Mouse (Mus musculus): ENCODE measurements around the gene Sema6c. TPM values are rescaled to one million over a fixed set of nuclear protein-coding genes. Genes with fewer than 3 reads are reported as not detected.
"Not testable (repeated sequence)": the region's sequence is repeated elsewhere in the genome, so short reads cannot be mapped to it uniquely, and the experiment has no call there.

The Sema6c gene
- total RNA-seq (2021) (1 to 10 TPM; 2.6 to 3.8 TPM), polyA plus RNA-seq (2012; rRNA removed) (8.6 and 12.4 TPM in 2 replicates)
- long read RNA-seq, partial matches to known transcripts = 1 of 4 reads
- long read RNA-seq, other reads (novel, unspliced or antisense) = 3 of 4 reads

DNA sequence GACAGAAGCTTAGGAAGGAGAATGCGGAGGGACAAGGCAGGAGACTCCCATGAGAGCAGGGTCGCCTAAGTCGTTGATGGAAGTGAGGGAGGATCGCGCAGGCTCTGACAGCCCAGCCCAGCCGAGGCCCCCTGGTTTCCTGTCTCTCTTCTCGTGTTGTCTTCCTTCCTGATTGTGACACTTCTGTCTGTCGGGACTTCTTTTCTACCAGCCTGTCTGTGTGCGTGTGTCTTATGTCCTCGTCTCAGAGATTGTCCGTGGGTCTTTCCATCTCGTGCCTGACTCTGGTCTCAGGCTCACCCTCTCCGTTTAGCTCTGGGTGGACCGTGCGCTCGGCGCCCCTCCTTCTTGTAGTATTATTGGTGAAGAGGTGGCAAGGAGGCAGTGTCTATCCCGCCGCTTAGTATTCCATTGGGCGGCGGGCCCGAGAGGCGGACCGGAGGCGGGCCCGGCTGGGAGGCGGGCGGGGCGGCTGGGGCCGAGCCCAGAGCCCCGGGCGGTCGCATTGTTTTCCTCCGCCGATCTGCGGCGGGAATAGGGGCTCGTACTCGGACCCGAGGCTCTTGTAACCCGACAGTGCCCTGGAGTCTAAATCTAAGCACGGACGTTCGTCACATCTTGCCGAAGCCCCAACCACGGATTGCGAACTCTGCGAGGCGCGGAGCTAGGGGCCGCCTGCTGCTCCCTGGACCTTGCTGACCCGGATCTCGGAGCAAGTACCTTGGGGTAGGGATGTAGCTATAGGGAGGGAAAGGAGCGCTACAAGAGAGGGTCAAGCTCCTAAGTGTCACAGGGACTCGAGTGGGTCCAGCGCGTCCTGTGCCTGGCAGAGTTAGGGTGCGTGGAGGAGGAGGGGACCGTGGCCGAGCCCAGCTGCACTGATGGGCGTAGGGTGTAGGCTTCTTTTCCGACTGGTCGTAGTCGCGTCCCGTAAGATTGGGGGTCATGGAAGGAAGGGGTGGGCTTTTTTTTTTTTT, at the start of gene Sema6c:
Gene Sema6c (plus strand): TSS at position 471 of the 977 bp plus-strand sequence.
- DNase-seq = peak; percentile 94

DNA sequence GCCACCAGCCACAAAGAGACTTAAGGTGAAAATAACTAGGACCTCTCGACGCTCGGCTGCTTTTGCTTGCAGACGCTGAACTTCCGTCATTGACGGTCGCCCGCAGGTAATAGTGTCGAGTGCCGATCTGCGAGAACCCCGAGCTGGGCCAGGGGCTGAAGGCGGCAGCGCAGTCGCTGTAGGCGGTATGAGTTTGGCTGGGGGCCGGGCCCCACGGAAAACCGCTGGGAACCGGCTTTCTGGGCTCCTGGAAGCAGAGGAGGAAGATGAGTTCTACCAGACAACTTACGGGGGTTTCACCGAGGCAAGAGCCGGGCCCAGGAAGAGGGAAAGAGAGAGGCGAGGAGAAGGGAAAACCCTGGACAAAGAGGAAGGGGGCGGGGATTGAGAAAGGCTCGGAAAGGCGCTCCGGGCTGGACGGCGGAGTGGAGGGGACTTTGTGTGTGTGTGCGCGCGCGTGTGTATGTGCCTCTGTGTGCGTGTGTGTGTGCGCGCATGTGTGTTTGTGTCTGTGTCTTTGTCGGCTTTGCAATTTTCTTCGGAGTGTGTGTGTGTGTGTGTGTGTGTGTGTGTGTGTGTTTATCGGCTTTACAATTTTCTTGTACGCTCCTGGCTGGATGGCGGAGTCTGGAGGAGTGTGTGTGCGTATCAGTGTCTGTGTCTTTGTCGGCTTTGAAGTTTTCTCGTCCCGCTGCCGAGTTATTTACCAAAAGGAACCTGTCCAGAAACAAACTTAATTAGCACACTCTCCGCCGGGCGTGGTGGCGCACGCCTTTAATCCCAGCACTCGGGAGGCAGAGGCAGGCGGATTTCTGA, 49.1 kb upstream of the Sema6c start, which contains the start of gene Vps72:
Gene Vps72 (plus strand): TSS at position 112 of the 816 bp plus-strand sequence.
- DNase-seq = peak; percentile 95

DNA sequence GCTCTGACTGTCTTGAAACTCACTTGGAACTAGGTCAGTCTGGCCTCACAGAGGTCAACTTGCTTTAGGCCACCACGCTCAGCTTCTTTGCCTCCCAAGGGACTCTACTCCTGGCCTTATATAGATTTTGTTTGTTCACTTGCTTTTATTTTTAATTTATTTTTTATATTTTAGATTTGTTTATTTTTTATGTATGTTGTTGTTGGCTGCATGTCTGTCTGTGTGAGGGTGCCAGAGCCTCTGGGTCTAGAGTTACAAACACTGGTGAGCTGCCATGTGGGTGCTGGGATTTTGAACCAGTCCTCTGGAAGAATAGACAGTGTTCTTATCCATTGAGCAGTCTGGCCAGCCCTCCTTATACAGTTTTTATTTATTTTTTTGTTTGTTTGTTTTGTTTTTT, 47.5 kb upstream of the Sema6c start:
- no peak for DNase-seq

DNA sequence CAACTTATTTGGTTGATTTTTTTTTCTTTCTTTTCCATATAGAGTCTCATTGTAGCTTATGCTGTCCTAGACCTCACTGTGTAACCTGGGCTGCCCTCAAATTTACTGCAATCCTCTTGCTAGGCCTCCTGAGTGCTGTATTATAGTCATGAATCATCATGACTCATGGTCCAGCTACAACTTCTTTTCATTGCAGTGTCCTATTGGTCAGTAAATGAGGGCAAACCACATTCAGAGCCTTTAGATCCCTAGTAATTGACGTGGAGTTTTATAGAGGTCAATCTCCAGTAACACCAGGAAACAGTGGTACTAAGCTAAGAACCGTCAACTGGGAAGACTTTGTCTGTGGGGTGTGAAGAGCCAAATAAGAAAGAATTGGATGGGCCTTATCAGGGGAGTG, 42.5 kb upstream of the Sema6c start:
- peak; percentile 42 for DNase-seq

DNA sequence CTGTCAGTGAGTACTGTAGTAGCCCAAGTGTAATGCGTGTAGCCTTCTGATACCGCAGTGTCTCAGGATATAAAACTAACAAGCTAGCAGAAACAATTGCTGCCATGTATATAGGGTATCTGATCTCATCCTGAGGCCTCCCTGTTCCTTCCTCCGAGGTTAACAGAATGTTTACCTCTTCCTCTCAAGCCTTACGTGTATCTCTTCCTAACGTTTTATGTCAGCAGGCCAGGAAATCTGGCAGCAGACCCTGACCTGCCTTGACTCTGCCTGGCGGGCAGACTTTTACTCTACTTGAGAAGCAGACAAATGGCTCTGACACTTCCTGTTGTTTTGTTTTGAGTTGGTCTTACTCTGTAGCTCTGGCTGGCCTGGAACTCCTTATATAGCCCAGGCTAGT, 38.7 kb upstream of the Sema6c start:
- DNase-seq = no peak

DNA sequence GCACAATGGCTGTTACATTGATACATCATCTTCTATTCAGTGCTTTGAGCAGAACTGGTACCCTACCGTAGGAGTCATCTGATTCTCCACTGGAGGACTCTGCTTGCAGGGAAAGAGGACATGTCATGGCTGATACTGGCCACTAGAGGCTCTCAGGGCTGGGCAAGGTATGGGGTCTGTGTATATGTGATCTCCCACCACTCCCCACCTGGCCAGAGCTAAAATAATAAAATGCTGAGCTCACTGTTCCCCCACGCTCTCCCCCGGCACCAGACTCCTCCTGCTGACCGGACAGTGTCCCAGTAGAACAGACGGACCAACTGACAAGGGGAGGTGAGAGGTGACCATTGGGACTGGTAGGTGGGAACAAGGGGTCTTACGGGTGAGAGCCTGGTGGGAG, 36.0 kb upstream of the Sema6c start, which contains the start of gene Tmod4:
Gene Tmod4 (plus strand): TSS at position 231 of the 400 bp plus-strand sequence.
- no peak for DNase-seq

DNA sequence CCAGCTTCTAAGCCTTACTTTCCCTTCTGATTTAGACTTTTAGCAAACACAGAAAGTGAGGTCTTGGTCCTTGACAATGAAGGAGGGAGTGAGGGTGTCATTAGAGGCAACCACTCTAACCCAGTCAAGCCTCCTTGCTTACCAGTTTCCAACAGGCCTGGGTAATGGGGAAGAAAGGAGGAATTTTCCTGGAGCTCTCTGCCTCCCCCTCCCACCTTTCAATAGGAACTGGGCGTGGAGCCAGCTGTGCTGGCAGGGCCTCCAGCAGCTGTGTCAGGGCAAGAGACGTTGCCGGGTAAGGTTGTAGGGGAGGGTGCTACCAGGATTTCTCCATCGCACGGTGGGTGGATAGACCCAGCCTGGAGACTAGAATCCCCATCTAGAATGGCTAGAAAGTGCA, 35.3 kb upstream of the Sema6c start:
- DNase-seq = peak; percentile 60

DNA sequence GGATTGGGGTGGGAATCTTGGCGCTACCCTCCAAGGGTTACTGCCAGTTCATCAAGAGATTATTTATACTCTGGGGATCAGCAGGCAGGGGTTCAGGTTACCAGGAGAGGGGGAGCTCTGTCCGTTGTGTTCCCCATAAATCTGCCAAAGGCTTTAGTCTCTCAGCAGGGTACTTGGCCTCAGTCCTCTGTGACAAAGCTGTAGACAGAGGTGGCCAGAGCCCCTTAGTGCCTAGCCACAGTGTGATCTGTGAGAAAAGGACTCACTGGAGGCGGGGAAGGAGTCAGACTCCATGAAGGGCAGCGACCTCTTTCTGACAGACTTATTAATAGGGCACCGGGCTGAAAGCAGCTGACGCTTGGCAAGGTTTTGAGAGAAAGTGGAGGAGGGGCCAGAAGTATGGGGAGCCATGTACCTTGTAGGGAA, 31.0 kb upstream of the Sema6c start:
- no peak for DNase-seq

DNA sequence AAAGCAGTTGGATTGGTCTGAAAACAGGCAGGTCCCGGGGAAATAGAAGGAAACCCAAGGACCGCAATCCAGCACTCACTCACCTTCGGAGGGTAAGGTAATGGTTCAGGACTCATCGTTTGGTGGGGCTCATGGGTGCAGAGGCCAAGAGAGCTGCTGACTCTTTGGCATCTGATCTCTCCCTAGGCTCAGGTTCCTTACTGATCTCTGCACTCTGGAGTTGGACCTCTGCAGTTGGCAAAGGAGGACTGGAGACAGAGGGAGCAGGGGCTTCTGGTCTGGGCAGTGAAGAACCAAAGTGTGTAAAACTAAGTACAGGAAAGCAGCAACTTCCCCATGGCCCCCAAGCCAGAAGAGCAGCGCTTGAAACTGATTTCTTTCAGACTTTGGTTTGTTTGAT, 30.2 kb upstream of the Sema6c start:
- no peak for DNase-seq

DNA sequence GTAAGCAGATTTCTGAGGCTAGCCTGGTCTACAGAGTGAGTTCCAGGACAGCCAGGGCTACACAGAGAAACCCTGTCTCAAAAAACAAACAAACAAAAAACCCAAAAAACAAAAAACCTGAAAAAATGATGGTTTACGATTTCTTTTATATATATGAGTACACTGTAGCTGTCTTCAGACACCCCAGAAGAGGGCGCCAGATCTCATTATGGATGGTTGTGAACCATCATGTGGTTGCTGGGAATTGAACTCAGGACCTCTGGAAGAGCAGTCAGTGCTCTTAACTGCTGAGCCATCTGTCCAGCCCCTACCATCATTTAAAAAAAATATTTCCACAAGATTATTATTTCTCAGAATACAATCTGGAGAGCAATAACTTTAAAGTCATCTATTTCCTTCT, 27.9 kb upstream of the Sema6c start:
- DNase-seq = not testable (repeated sequence)

DNA sequence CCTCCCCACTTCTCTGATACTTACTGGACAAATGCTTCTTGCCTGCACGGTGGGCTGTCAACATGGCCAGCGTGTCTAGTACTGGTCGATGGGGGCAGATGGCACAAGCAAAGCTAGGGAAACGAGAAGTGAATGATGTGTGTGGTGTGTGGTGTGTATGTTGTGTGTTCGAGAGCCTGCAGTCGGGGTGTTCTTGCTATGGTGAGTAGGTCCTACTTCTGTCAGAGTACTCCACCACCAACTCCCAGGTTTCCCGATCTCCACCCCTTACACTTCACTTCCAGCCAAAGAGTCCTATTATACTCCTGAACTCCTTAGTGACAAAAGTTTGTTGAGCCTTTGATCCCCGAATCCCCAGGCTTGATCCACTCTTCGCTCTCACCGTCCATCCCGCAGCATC, 27.1 kb upstream of the Sema6c start:
- no peak for DNase-seq

DNA sequence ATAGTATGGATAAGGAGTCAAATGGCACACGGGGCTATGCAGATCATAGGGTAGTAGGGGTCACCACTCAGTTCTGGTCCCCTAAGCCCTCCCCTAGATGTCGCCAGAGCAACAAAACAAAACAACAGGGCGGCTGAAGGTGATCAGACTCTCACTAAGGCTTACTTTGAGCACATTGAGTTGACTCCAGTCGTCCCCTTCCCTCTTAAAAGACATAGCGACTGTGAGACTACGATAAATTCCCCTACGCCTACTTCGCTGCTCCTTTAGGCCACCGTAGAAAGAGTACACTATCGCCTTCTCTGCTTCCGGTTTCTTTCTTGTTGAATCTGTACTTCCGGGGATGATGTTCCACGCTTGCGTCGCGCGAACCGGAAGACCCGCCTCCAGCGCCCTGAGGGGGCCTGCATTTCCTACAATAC, 26.6 kb upstream of the Sema6c start, which contains the start of the genes Scnm1 and Lysmd1:
Gene Scnm1 (minus strand): TSS at position 332 of the 422 bp plus-strand sequence.
Gene Lysmd1 (plus strand): TSS at position 409 of the 422 bp plus-strand sequence.
- DNase-seq = peak; percentile 94

DNA sequence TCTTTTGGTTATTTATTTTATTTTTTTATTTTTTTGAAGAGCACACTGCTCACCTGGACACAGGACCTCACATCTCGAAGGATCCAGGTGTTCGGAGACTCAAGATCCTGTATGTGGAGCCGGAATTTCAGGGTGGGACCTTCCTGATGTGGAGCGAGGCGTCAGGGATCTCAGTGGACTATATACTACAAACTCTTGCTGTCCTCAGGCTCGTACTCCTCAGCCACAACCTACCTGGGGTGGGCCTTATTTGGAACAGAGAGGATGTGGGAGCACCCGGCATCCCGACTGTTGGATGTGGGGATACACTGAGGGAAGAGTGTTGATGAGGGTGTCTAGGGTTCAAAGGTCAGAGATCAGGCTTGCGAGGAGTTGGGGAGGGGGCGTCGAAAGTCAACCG, 26.1 kb upstream of the Sema6c start:
- DNase-seq = not testable (repeated sequence)

DNA sequence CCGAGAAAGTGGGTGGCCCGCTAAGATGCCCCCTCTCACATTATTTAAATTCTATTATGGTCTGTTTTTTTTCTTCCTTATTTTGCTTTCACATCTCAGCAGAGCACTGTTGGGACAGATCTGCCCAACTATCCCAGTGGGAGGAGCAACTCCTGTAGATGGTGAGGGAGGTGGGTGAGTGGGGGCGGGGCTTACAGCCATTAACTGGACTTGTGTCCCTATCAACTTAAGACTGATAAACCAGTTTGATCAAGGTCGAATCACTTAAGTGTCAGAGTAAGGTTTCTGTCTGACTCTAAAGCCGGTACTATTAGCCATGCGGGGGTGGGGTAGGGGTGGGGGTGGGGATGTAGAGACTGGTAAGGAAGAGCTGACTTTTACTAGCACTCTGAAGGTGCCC, 25.2 kb upstream of the Sema6c start:
- peak; percentile 58 for DNase-seq

DNA sequence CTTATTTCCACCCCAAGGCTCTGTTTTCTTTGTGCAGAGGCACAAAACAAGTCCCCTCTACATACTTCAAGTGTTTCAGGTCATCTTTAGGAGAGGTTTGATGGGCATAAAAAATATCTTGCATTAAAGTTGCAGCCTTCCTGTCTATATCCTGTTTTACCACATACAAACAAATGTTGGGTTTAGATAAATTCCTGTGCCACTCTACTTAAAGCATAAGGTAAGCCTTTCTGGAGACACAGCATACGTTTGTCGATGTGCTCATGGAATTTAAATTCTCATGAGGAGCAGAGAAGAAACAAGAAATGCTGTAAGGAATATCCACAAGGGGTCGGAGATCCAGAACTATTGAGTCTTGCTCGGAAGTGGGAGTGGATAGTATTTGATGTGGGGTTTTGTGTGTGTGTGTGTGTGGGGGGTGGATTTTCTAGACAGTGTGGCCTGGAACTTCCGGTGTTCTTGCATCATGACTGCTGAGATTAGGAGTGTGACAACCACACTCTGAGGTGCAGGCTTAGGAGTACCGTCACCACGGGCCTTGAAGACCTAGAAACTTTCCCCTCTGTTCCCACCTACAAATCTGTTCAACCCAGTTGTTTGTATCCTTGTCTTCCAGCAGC, 24.7 kb upstream of the Sema6c start:
- DNase-seq = no peak

DNA sequence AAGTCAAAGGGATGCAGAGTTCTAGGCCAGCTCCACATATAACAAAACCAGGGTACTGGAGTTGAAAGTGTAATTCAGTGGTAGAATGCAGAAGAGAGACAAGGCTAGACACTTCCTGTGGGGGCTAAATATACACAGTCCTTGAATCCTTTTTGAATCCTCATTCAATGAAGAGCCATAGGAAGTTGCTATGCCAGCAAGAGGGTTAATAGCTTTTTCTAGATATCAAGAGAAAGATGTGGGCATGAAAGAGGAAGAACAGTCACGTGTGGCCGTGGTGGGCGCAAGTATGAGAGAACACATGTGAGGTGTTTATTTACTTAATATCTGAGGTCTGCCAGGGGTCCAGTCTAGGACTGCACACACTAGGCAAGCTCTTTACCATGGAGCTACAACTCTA, 23.9 kb upstream of the Sema6c start:
- no peak for DNase-seq

DNA sequence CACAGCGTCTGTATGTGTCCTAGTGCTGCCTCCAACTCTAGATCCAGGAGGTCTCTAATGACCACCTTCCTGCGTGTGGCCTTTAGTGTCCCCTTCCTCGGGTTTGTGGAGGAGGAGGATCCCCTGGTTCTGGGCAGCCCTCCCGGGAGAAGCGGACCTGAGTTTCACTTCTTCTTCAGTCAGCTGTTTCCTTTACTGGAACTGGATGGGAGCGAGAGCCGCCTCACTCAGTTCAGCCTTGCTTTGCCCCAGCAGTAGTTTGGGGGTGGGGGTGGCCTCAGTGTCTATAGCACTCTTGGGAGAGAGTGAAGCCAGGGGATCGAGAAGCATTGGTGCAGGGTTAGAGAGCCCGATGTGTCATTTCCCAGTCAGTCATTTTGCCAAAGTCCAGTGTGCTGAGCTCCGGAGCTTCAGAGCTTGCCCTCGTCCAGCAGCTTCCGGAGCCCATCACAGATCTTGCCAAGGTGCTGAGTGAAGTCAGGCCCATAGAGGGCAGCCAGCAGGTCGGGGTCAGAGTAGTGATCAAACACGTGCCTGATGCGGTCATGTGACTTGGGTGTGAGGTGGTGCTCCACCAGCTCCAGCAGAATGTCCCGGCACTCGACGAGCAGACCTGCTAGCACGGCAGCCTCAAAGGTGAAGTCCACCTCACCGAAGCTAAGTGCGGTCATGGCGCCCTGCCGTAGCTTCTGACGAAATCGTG, 20.5 kb upstream of the Sema6c start:
- DNase-seq = peak; percentile 38

DNA sequence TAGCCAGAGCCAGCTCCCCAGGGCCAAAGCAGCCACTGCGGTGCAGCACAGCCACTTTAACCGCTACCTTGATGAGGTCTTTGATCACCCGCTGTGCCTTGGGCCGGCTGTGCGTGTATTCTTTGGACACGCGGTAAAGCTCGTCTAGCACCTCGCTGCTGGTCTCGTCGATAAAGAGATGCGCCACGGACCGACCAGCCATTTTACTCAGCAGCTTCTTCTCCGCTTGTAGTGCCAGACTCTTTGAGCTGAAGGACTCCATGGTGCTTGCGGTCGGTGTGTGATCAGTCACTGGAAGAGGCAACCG, 20.0 kb upstream of the Sema6c start:
- DNase-seq = no peak

DNA sequence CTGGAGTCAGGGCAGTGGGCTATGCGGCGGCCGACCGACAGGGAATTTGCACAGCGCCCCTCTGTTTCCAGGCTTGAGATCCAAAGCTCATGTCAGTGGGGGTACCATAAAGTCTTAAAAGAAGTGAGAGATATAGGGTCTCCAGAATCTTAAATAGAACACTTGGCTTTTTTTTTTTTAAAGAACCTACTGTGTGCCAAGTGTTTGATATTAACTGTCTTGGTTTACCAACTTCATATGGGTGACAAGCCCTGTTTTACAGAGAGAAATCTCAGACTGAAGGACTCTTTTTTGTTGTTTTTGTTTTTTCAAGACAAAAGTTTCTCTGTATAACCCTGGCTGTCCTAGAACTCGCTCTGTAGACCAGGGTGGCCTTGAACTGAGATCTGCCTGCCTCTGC, 19.5 kb upstream of the Sema6c start:
- no peak for DNase-seq

DNA sequence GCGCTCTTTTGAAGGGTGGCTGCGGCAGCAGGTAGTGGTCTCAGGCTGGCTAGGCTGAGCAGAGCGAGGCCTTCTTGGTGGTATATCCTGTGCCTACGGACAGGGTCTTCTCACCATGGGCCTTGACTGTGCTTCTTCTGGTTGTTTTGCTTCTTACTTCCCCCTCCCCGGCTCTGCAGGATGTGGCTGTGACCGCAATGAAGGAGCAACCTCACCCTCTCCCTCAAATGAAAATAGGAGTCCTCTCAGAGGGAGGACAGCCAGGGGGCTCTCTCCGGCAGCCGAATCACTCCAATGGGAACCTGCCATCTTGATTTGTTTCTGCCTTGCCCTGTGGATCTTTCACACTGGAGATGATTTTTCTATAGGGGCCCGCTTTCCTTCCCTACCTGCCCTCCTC, 18.8 kb upstream of the Sema6c start:
- no peak for DNase-seq

DNA sequence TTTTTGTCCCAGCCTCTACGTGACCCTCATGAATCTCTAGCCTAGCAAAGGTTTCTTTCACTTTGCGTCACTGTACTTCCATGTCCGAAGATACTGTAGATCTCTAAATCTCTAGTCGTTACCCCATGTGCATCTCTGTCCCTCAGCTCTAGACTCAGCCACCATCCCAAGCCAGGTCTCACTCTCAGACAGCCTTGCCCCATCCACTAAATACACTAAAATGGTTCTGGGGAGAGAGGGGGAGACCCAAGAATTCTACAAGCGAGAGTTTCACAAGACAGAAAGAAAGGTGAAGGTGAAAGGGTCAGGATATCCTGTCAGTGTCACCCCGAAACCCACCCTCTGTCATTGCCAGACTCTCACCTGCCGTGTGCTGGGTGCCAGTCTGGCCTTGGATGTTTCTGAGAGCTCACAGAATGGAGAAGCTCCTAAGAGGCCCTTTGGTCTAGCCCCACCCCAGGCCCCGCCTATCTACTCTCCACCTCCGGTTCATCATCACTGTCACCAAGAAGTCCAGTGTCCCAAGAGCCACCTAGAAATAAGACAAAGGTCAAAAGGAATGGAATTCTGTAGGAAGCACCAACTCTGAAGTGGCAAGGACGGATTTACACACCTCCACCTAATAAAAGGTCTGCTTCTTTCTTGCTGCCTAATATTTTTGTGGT, 18.2 kb upstream of the Sema6c start, which contains the start of gene Tnfaip8l2:
Gene Tnfaip8l2 (minus strand): TSS at position 409 of the 665 bp plus-strand sequence.
- DNase-seq = no peak

All from adrenal gland, adult 2 months (tissue).